Mouse (Mus musculus) midbrain, embryonic 14.5 days (tissue): ENCODE results near the gene Arhgap4. TPM values are rescaled to one million over a fixed set of nuclear protein-coding genes. Genes with fewer than 3 reads are reported as not detected.

Experiments
- ATAC-seq: fragments of 200-750 bp; cut with Nextera tagmentation; 2 replicates; pipeline ENCODE4 v1.8.0; 2017; ENCODE audit warnings: moderate number of reproducible peaks, moderate library complexity; ENCODE audit not compliant: low FRiP score, low TSS enrichment
- DNase-seq: peaks from one replicate; pipeline ENCODE4 v3.0.0-alpha.2; 2015
- H3K27ac ChIP-seq: fragments of 300-500 bp; sonication (generic); replicated peaks from 2 replicates; pipeline ENCODE4 v1.5.1; 2014; ENCODE audit warnings: mild to moderate bottlenecking, low read depth, low read length, moderate library complexity
- H3K27me3 ChIP-seq: fragments of 300-500 bp; sonication (generic); 2 replicates; pipeline ENCODE4 v1.6.1; 2014; ENCODE audit warnings: low read length, control low read depth, mixed read lengths; ENCODE audit not compliant: control insufficient read depth, insufficient read depth
- H3K36me3 ChIP-seq: fragments of 300-500 bp; sonication (generic); 2 replicates; pipeline ENCODE4 v1.6.1; 2014; ENCODE audit warnings: low read length, control low read depth; ENCODE audit not compliant: control insufficient read depth, insufficient read depth
- H3K4me1 ChIP-seq: fragments of 300-500 bp; sonication (generic); 2 replicates; pipeline ENCODE4 v1.6.1; 2014; ENCODE audit warnings: mild to moderate bottlenecking, antibody characterized with exemption, low read length, control low read depth; ENCODE audit not compliant: control insufficient read depth, insufficient read depth
- H3K4me2 ChIP-seq: fragments of 300-500 bp; sonication (generic); 2 replicates; pipeline ENCODE4 v1.6.1; 2014; ENCODE audit warnings: mild to moderate bottlenecking, low read length, moderate library complexity
- H3K4me3 ChIP-seq: fragments of 300-500 bp; sonication (generic); replicated peaks from 2 replicates; pipeline ENCODE4 v1.5.1; 2014; ENCODE audit warnings: low read depth, low read length
- H3K9ac ChIP-seq: fragments of 300-500 bp; sonication (generic); replicated peaks from 2 replicates; pipeline ENCODE4 v1.6.1; 2014; ENCODE audit warnings: mild to moderate bottlenecking, low read length, moderate library complexity
- H3K9me3 ChIP-seq: fragments of 300-500 bp; sonication (generic); 2 replicates; pipeline ENCODE4 v1.6.1; 2016; ENCODE audit warnings: low read length, control low read depth, mixed read lengths; ENCODE audit not compliant: control insufficient read depth
- WGBS: fragments of 180-500 bp; shearing (Covaris S2); extraction: QIAGEN DNeasy Blood & Tissue Kit; methylation state at CpG from one replicate; pipeline ENCODE4 v1.1.7; 2014; 5-methylcytosine and 5-hydroxymethylcytosine counted together
- polyA plus RNA-seq: library from polyadenylated mRNA; unstranded; fragments of >200 nt; fragmentation: Nextera tagmentation; extraction: Ambion mirVana; gene quantifications from 2 replicates; pipeline ENCODE4 v1.2.1, GENCODE M21; 2014

The Arhgap4 gene
- polyA plus RNA-seq, 1 experiment from 2014 or later: 2.1 TPM

DNA sequence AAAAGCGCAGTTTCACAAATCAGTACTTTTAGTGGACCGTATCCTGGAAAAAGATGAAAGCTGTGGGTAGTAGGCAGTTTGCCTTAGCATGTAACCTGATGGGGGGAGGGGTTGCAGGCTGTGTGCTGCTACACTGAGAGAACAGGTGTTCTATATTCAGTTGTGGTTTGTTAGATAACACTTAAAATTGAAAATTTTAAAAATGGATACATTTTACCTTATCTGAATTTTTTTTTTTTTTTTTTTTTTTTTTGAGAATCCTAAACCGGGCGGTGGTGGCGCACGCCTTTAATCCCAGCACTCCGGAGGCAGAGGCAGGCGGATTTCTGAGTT is 846 bp upstream of the Arhgap4 start:
- H3K36me3 ChIP-seq: no peaks in the 10 kb centered on the region; the same call in 1 of the 2 replicates
- H3K27ac ChIP-seq: peak overlapping the region; percentile 77
- H3K4me3 ChIP-seq: peak overlapping the region; percentile 55
- H3K9me3 ChIP-seq: no peaks in the 10 kb centered on the region
- peak overlapping the region; percentile 64 for H3K9ac ChIP-seq
- DNase-seq (peak; percentile 19), ATAC-seq (no peak)
- H3K27me3 ChIP-seq: no peaks in the 10 kb centered on the region
- 80% methylated on average over 8 of the region's 8 CpGs for WGBS
- H3K4me2 ChIP-seq: peak overlapping the region; percentile 65
- 0 out of 2 replicates have a peak, but pooled peaks cover 3% of the 10 kb centered on the region for H3K4me1 ChIP-seq

DNA sequence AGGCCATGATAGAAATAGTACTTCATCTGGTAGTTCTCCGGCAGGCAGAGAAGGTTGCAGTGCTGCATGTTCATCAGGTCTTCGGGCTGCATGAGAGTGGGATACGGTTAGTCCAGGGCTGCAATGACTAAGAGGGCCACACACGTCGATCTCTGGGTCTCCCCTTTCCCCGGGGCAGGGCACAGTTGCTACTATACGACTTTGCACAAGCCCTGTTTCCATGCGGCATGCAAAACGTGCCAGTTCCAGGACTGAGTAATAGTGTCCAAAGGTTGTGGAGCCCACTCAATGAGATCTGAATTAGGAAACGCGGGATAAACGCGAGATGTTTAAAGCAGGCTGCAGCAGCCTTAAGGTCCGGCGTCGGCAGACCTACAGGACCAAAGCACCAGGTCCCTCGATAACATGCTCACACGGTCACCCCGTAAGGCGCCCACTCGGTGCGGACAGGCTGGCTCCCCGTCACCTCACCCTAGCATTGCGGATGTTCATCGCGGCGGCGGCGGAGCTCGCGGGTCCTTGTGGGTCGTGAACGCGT is 316 bp downstream of the Arhgap4 start:
- Histone ChIP-seq H3K36me3 (peaks cover 3% of the 10 kb centered on the region; the same call in 1 of the 2 replicates), H3K4me1 (0 out of 2 replicates have a peak, but pooled peaks cover 3% of the 10 kb centered on the region), H3K4me3 (peak overlapping the region; percentile 55), H3K9me3 (no peaks in the 10 kb centered on the region), H3K27me3 (no peaks in the 10 kb centered on the region), H3K9ac (peak overlapping the region; percentile 64), H3K27ac (peak overlapping the region; percentile 52; the same call in 1 of the 2 replicates), H3K4me2 (peak overlapping the region; percentile 67)
- WGBS: 21% methylated on average over 34 of the region's 34 CpGs
- no peak for DNase-seq
- ATAC-seq: no peak

DNA sequence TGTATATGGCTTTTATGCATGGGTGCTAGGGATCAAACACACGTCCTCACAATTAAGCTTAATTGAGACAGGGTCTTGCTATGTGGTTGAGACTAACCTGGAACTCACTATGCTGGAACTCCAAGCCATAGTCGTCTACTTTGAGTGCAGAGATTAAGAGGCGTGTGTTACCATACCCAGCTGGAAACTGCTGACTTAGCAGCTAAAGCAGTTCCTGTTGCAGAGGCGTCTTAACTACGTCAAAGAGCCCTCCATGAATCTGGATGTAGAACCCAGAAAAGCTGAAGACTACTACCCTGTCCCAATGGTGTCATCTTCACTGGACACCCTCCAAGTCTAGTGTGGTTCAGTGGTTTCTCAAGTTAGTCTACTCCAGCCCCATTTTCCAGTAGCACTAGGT is 3.0 kb downstream of the Arhgap4 start:
- Histone ChIP-seq H3K4me1 (0 out of 2 replicates have a peak, but pooled peaks cover 3% of the 10 kb centered on the region), H3K27me3 (no peaks in the 10 kb centered on the region), H3K4me2 (no peak overlapping the region), H3K4me3 (no peak overlapping the region), H3K9me3 (no peaks in the 10 kb centered on the region), H3K9ac (no peak overlapping the region), H3K27ac (no peak overlapping the region), H3K36me3 (peaks cover 3% of the 10 kb centered on the region; the same call in 1 of the 2 replicates)
- ATAC-seq: no peak
- 84% methylated on average over 5 of the region's 5 CpGs for WGBS
- DNase-seq: no peak

- no peak overlapping the region for H3K4me3 ChIP-seq
- H3K27ac ChIP-seq: no peak overlapping the region
- no peak overlapping the region for H3K4me2 ChIP-seq
- no peaks in the 10 kb centered on the region for H3K9me3 ChIP-seq
- 0 out of 2 replicates have a peak, but pooled peaks cover 3% of the 10 kb centered on the region for H3K4me1 ChIP-seq
- DNase-seq (no peak), ATAC-seq (no peak)
- H3K36me3 ChIP-seq: peaks cover 3% of the 10 kb centered on the region; the same call in 1 of the 2 replicates
- no peak overlapping the region for H3K9ac ChIP-seq
- H3K27me3 ChIP-seq: no peaks in the 10 kb centered on the region
- 76% methylated on average over 8 of the region's 8 CpGs for WGBS
Measured at GRCm38 (mm10) chrX:73916945-73917344, 4.7 kb downstream of the Arhgap4 start.

DNA sequence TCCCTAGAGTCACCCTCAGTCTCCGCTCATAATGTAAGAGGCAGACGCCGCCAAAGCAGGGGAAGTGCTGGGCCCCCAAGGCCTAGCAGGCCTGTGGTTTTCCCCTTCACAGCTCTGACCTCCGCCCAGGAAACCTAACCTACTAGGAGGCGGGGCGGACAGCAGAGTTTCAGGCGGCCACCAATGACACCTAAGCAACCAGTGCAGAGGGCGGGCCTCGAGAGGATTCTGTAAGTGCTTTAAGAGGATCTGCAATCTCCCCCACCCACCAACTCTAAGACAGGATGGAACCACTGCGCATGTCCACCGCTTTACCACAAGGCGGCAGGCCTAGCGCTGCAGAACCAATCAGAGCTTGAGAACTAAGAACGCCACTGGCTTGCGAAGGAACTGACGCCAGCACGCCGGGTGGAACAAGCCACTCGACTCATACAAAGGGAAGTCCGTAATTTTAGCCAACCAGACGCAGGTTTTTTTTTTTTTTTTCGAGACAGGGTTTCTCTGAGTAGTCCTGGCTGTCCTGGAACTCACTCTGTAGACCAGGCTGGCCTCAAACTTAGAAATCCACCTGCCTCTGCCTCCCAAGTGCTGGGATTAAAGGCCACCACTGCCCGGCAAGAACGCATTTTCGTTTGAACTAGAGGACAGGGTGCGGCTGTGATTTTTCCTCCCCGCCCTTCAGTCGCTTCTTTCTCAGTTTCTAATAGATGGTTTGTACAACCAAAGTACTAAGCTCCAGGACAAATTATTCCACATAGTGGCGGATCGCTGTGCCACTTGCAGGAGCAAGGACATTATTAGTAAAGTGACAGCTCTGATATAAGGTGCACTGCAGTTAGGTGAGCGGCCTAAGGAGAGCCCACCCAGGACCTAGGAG is 6.6 kb downstream of the Arhgap4 start:
- WGBS: 30% methylated on average over 31 of the region's 31 CpGs
- H3K4me2 ChIP-seq: peak overlapping the region; percentile 50
- H3K4me3 ChIP-seq: peak overlapping the region; percentile 19
- peaks cover 3% of the 10 kb centered on the region; the same call in 1 of the 2 replicates for H3K36me3 ChIP-seq
- no peaks in the 10 kb centered on the region for H3K9me3 ChIP-seq
- H3K9ac ChIP-seq: peak overlapping the region; percentile 17; the same call in 1 of the 2 replicates
- peak; percentile 93 for DNase-seq
- H3K27me3 ChIP-seq: no peaks in the 10 kb centered on the region
- H3K4me1 ChIP-seq: 0 out of 2 replicates have a peak, but pooled peaks cover 2% of the 10 kb centered on the region
- H3K27ac ChIP-seq: peak overlapping the region; percentile 78
- ATAC-seq: peak; percentile 95

- 0 out of 2 replicates have a peak, but pooled peaks cover 2% of the 10 kb centered on the region for H3K4me1 ChIP-seq
- H3K9me3 ChIP-seq: no peaks in the 10 kb centered on the region
- DNase-seq (no peak), ATAC-seq (no peak)
- no peaks in the 10 kb centered on the region for H3K27me3 ChIP-seq
- no peak overlapping the region for H3K27ac ChIP-seq
- H3K4me3 ChIP-seq: no peak overlapping the region
- no peak overlapping the region for H3K4me2 ChIP-seq
- WGBS: 85% methylated on average over 2 of the region's 2 CpGs
- no peak overlapping the region for H3K9ac ChIP-seq
- H3K36me3 ChIP-seq: no peaks in the 10 kb centered on the region
Measured at GRCm38 (mm10) chrX:73911588-73911987, 10.1 kb downstream of the Arhgap4 start.

GRCm38 (mm10) chrX:73911156-73911555 is 10.5 kb downstream of the Arhgap4 start:
- no peak overlapping the region for H3K27ac ChIP-seq
- H3K27me3 ChIP-seq: no peaks in the 10 kb centered on the region
- no peak overlapping the region for H3K4me3 ChIP-seq
- 20% methylated on average over 25 of the region's 26 CpGs for WGBS
- no peaks in the 10 kb centered on the region for H3K9me3 ChIP-seq
- H3K4me2 ChIP-seq: no peak overlapping the region; the same call in 1 of the 2 replicates
- ATAC-seq: no peak
- H3K36me3 ChIP-seq: no peaks in the 10 kb centered on the region
- DNase-seq: peak; percentile 1
- H3K9ac ChIP-seq: no peak overlapping the region
- H3K4me1 ChIP-seq: 0 out of 2 replicates have a peak, but pooled peaks cover 2% of the 10 kb centered on the region

GRCm38 (mm10) chrX:73910451-73910850 is 11.2 kb downstream of the Arhgap4 start:
- DNase-seq (no peak), ATAC-seq (no peak)
- H3K4me3 ChIP-seq: no peak overlapping the region
- no peak overlapping the region for H3K4me2 ChIP-seq
- H3K4me1 ChIP-seq: 0 out of 2 replicates have a peak, but pooled peaks cover 2% of the 10 kb centered on the region
- H3K36me3 ChIP-seq: no peaks in the 10 kb centered on the region
- H3K27me3 ChIP-seq: no peaks in the 10 kb centered on the region
- no peak overlapping the region for H3K27ac ChIP-seq
- no peaks in the 10 kb centered on the region for H3K9me3 ChIP-seq
- H3K9ac ChIP-seq: no peak overlapping the region
